Comparison of ENCODE assay signal across 8 mouse cellular contexts in the genomic region with DNA sequence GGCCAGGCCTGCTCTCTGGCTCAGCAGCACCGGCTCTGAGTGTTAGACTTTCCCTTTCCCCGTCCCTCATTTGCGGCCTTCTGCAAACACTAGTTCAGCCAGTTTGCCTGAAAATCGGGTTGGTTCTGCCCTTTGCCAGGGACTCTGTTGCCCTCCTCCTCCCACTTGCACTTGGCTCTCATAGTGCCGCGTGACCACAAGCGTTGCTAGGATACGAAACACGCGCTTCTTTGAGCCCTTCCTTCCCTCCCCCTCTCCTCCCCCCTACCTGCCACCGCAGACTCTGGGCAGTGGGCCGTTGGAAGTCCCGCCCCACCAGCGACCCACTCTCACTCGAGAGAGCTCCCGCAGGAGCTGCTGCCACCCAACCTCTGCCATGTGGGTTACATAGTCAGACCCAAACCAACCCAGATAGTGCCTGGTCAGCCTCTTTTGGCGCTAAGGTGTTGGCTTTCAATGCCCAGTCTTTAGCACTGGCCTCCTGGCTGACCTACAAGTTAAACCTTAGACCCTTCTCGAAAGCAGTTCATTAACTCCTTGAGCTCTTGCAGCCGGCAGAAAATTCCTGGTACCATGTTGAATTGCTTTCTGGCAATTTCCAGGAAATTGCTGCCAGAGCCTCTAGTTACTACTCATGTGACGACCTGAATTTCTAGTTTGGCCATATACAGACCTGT. TPM values are rescaled to one million over a fixed set of nuclear protein-coding genes. Genes with fewer than 3 reads are reported as not detected.
A peak's percentile ranks its signal among the peaks of the same experiment; 100 is the strongest.
DNase-seq lines count a peak whose midpoint lies in the region; ATAC-seq and TF ChIP-seq lines count a peak whose summit lies in the region.

No protein-coding gene starts in this region.

- WGBS in cerebellum, adult 2 months: 15% methylated on average over 20 of the region's 20 CpGs
- WGBS in hindbrain, embryonic 12.5 days: 13% methylated on average over 20 of the region's 20 CpGs
- 13% methylated on average over 20 of the region's 20 CpGs for WGBS in lung, embryonic 15.5 days
- 17% methylated on average over 20 of the region's 20 CpGs for WGBS in olfactory bulb, adult 2 months

- peak overlapping the region; percentile 68 for H3K4me3 ChIP-seq in E14TG2a.4 (replicated peaks; ENCODE audit: low read length)
- H3K4me3 ChIP-seq in cerebellum, adult 2 months (replicated peaks; ENCODE audit: insufficient read depth, low read depth, low read length): peak overlapping the region; percentile 17
- no peak overlapping the region for H3K4me3 ChIP-seq in hindbrain, embryonic 12.5 days
- H3K4me3 ChIP-seq in lung, embryonic 15.5 days: peak overlapping the region; percentile 20
- H3K4me3 ChIP-seq in olfactory bulb, adult 2 months (ENCODE audit: insufficient read depth, low read depth, low read length): peak overlapping the region; percentile 7; the same call in 1 of the 2 replicates

- peak; percentile 65 for ATAC-seq in frontal cortex, adult (ENCODE audit: low TSS enrichment)
- peak; percentile 90 for ATAC-seq in hindbrain, embryonic 12.5 days (ENCODE audit: low FRiP score)
- peak; percentile 79 for ATAC-seq in lung, embryonic 15.5 days (ENCODE audit: borderline replicate concordance, extremely low read depth, low FRiP score, low TSS enrichment)

- no peak overlapping the region for H3K27ac ChIP-seq in cerebellum, adult 2 months (ENCODE audit: insufficient read depth, low read length)
- no peak overlapping the region for H3K27ac ChIP-seq in hindbrain, embryonic 12.5 days
- peak overlapping the region; percentile 74 for H3K27ac ChIP-seq in lung, embryonic 15.5 days
- no peak overlapping the region for H3K27ac ChIP-seq in olfactory bulb, adult 2 months (ENCODE audit: insufficient read depth, low read depth, low read length)

- TF ChIP-seq CTCF in E14TG2a.4 (conservative IDR thresholded peaks at IDR 0.05; ENCODE audit: low read length): no peak; the same call in 1 of the 2 replicates
- no peak for TF ChIP-seq CTCF in cerebellum, adult 2 months (IDR thresholded peaks at IDR 0.05; ENCODE audit: borderline replicate concordance, insufficient read depth, low read depth, low read length)
- TF ChIP-seq CTCF in olfactory bulb, adult 2 months (IDR thresholded peaks at IDR 0.05; ENCODE audit: insufficient read depth, low read depth, low read length): no peak

- H3K4me1 ChIP-seq in E14TG2a.4 (replicated peaks; ENCODE audit: low read depth, low read length): peaks cover 24% of the 10 kb centered on the region
- no peaks in the 10 kb centered on the region for H3K4me1 ChIP-seq in cerebellum, adult 2 months (ENCODE audit: control insufficient read depth, insufficient read depth, low read length)
- peaks cover 17% of the 10 kb centered on the region for H3K4me1 ChIP-seq in hindbrain, embryonic 12.5 days
- 0 out of 2 replicates have a peak, but pooled peaks cover 9% of the 10 kb centered on the region for H3K4me1 ChIP-seq in lung, embryonic 15.5 days
- H3K4me1 ChIP-seq in olfactory bulb, adult 2 months (ENCODE audit: control insufficient read depth, insufficient read depth, low read length): peaks cover 8% of the 10 kb centered on the region

- no peaks in the 10 kb centered on the region for H3K9me3 ChIP-seq in E14TG2a.4 (ENCODE audit: low read length)
- H3K9me3 ChIP-seq in hindbrain, embryonic 12.5 days (replicated peaks): no peaks in the 10 kb centered on the region
- H3K9me3 ChIP-seq in lung, embryonic 15.5 days: no peaks in the 10 kb centered on the region

- DNase-seq in cerebellum, adult 2 months: peak; percentile 18 to 44
- DNase-seq in layer of hippocampus, adult 9-11 months: peak; percentile 27
- DNase-seq in thymus, postnatal 14 days: peak; percentile 45

- no peaks in the 10 kb centered on the region for H3K36me3 ChIP-seq in E14TG2a.4 (ENCODE audit: insufficient read depth, low read length)
- no peaks in the 10 kb centered on the region for H3K36me3 ChIP-seq in hindbrain, embryonic 12.5 days
- no peaks in the 10 kb centered on the region for H3K36me3 ChIP-seq in lung, embryonic 15.5 days

- peak overlapping the region; percentile 32 for H3K9ac ChIP-seq in hindbrain, embryonic 12.5 days
- H3K9ac ChIP-seq in lung, embryonic 15.5 days: 0 out of 2 replicates have a peak overlapping the region, but pooled peaks have one; percentile 0

- H3K27me3 ChIP-seq in E14TG2a.4 (ENCODE audit: insufficient read depth, low read length): peaks cover 11% of the 10 kb centered on the region
- H3K27me3 ChIP-seq in cerebellum, adult 2 months (ENCODE audit: control insufficient read depth, insufficient read depth, low read length): no peaks in the 10 kb centered on the region; the same call in 1 of the 2 replicates
- H3K27me3 ChIP-seq in hindbrain, embryonic 12.5 days: no peaks in the 10 kb centered on the region
- no peaks in the 10 kb centered on the region for H3K27me3 ChIP-seq in lung, embryonic 15.5 days

- no peak for TF ChIP-seq POLR2A in cerebellum, adult 2 months (IDR thresholded peaks at IDR 0.05; ENCODE audit: borderline replicate concordance, insufficient read depth, low read length)
- no peak for TF ChIP-seq POLR2A in olfactory bulb, adult 2 months (IDR thresholded peaks at IDR 0.05; ENCODE audit: insufficient read depth, low read depth, low read length)

- peak overlapping the region; percentile 47 for H3K4me2 ChIP-seq in hindbrain, embryonic 12.5 days (replicated peaks)
- peak overlapping the region; percentile 43 for H3K4me2 ChIP-seq in lung, embryonic 15.5 days

RNA-seq across cellular contexts. Expression of gene Galm, which starts 31.1 kb away (rescaled TPM):
- 3.4 and 4.3 TPM in 2 replicates for polyA plus RNA-seq in cerebellum, adult 2 months (2012; rRNA removed)
- polyA plus RNA-seq in hindbrain, embryonic 12.5 days (2016; fragmentation: Nextera tagmentation; extraction: Ambion mirVana): 8.5 and 9.1 TPM in 2 replicates
- 17.7 and 19.4 TPM in 2 replicates for polyA plus RNA-seq in lung, embryonic 15.5 days (2015; fragmentation: Nextera tagmentation; extraction: Ambion mirVana)
- not detected in 2 replicates for polyA plus RNA-seq in olfactory bulb, adult 2 months (2012; ENCODE audit: insufficient read depth, insufficient read length, low replicate concordance, missing spikeins)

RNA-seq across cellular contexts. Expression of gene Hnrnpll, which starts 34.0 kb away (rescaled TPM):
- polyA plus RNA-seq in cerebellum, adult 2 months (2012; rRNA removed): 49.2 and 52.7 TPM in 2 replicates
- 112 and 116 TPM in 2 replicates for polyA plus RNA-seq in hindbrain, embryonic 12.5 days (2016; fragmentation: Nextera tagmentation; extraction: Ambion mirVana)
- 78.6 and 80.0 TPM in 2 replicates for polyA plus RNA-seq in lung, embryonic 15.5 days (2015; fragmentation: Nextera tagmentation; extraction: Ambion mirVana)
- polyA plus RNA-seq in olfactory bulb, adult 2 months (2012; ENCODE audit: insufficient read depth, insufficient read length, low replicate concordance, missing spikeins): not detected in 2 replicates
